Mouse (Mus musculus) CH12.LX (cell line): ENCODE results near the gene Ist1. TPM values are rescaled to one million over a fixed set of nuclear protein-coding genes. Genes with fewer than 3 reads are reported as not detected.

ENCODE experiments used
- DNase-seq: peaks from one replicate; pipeline ENCODE4 v3.0.0-alpha.2; 2013; ENCODE audit errors: extremely low read depth
- H3K27ac ChIP-seq: 2 replicates; pipeline ENCODE4 v1.5.1; 2012; ENCODE audit warnings: low read depth, mild to moderate bottlenecking, control low read depth, moderate library complexity; ENCODE audit not compliant: insufficient read depth
- H3K27me3 ChIP-seq: replicated peaks from 2 replicates; pipeline ENCODE3; 2012; ENCODE audit warnings: inconsistent platforms
- H3K36me3 ChIP-seq, 2 experiments: replicated peaks in 1 of 2; 2 replicates each; pipeline versions ENCODE3 to v1.6.1; 2012; ENCODE audit warnings: inconsistent platforms in 1 of 2, low read length in 1 of 2, mild to moderate bottlenecking in 1 of 2, mixed read lengths in 1 of 2, moderate library complexity in 1 of 2; ENCODE audit not compliant: control insufficient read depth in 1 of 2, insufficient read depth in 1 of 2
- H3K4me1 ChIP-seq, 2 experiments: 2 replicates each; pipeline ENCODE4 v1.6.1; 2012; ENCODE audit warnings: inconsistent platforms in 1 of 2, moderate library complexity in 1 of 2; ENCODE audit not compliant: insufficient read depth in 2 of 2, control insufficient read depth in 1 of 2
- H3K4me2 ChIP-seq: 2 replicates; pipeline ENCODE4 v1.6.1; 2012; ENCODE audit warnings: low read depth, mild to moderate bottlenecking, control low read depth; ENCODE audit not compliant: poor library complexity, insufficient read depth, severe bottlenecking
- H3K4me3 ChIP-seq, 3 experiments: fragments of 150-350 bp in 1 of 3; sonication (generic) in 1 of 3; replicated peaks in 1 of 3; 2 replicates each; pipeline versions ENCODE3 to v1.5.1; 2011 to 2012; ENCODE audit warnings: low read depth in 2 of 3, low read length in 2 of 3, mild to moderate bottlenecking in 2 of 3, moderate library complexity in 2 of 3, control low read depth in 1 of 3, improper control_type of control experiment in 1 of 3, inconsistent platforms in 1 of 3, mixed read lengths in 1 of 3; ENCODE audit not compliant: poor library complexity in 1 of 3
- H3K79me2 ChIP-seq: replicated peaks from 2 replicates; pipeline ENCODE4 v1.6.1; 2012; ENCODE audit warnings: mild to moderate bottlenecking, moderate library complexity; ENCODE audit not compliant: control insufficient read depth, poor library complexity, insufficient read depth, severe bottlenecking; ENCODE audit errors: extremely low read depth
- H3K9ac ChIP-seq: 2 replicates; pipeline ENCODE4 v1.6.1; 2012; ENCODE audit warnings: low read depth, mild to moderate bottlenecking, control low read depth, moderate library complexity; ENCODE audit not compliant: insufficient read depth
- H3K9me3 ChIP-seq: replicated peaks from 2 replicates; pipeline ENCODE3; 2012; ENCODE audit warnings: low read length, inconsistent platforms, mixed read lengths
- BHLHE40 ChIP-seq: IDR thresholded peaks from 2 replicates; pipeline ENCODE4 v1.6.1; 2011; ENCODE audit warnings: mild to moderate bottlenecking, low read depth, low read length, improper control_type of control experiment
- CHD1 ChIP-seq: IDR thresholded peaks from 2 replicates; pipeline ENCODE4 v1.6.1; 2012; ENCODE audit warnings: low read depth, low read length, improper control_type of control experiment, inconsistent platforms
- CHD2 ChIP-seq: IDR thresholded peaks from 2 replicates; pipeline ENCODE4 v1.6.1; 2011; ENCODE audit warnings: low read length, improper control_type of control experiment
- CTCF ChIP-seq, 2 experiments: IDR thresholded peaks in 1 of 2; conservative IDR thresholded peaks in 1 of 2; 2 replicates each; pipeline ENCODE4 v1.5.1; 2011 to 2012; ENCODE audit warnings: low read depth in 2 of 2, low read length in 2 of 2, improper control_type of control experiment in 1 of 2, inconsistent platforms in 1 of 2, mild to moderate bottlenecking in 1 of 2, moderate library complexity in 1 of 2
- E2F4 ChIP-seq: IDR thresholded peaks from 2 replicates; pipeline ENCODE4 v1.6.1; 2011; ENCODE audit warnings: low read depth, low read length, improper control_type of control experiment; ENCODE audit not compliant: insufficient replicate concordance
- ELF1 ChIP-seq: IDR thresholded peaks from 2 replicates; pipeline ENCODE4 v1.6.1; 2014; ENCODE audit warnings: low read depth, mild to moderate bottlenecking, inconsistent platforms, low read length, improper control_type of control experiment
- EP300 ChIP-seq: IDR thresholded peaks from 2 replicates; pipeline ENCODE4 v1.6.1; 2011; ENCODE audit warnings: low read length, improper control_type of control experiment
- ETS1 ChIP-seq: conservative IDR thresholded peaks from 2 replicates; pipeline ENCODE4 v1.6.1; 2012; ENCODE audit warnings: low read depth, mild to moderate bottlenecking, inconsistent platforms, low read length, improper control_type of control experiment, moderate library complexity
- GABPA ChIP-seq: IDR thresholded peaks from 2 replicates; pipeline ENCODE4 v1.6.1; 2012; ENCODE audit warnings: low read depth, low read length, improper control_type of control experiment, inconsistent platforms; ENCODE audit not compliant: insufficient replicate concordance
- HCFC1 ChIP-seq: IDR thresholded peaks from 2 replicates; pipeline ENCODE4 v1.6.1; 2012; ENCODE audit warnings: low read depth, mild to moderate bottlenecking, inconsistent platforms, low read length, improper control_type of control experiment
- IRF4 ChIP-seq: IDR thresholded peaks from 2 replicates; pipeline ENCODE4 v1.6.1; 2014; ENCODE audit warnings: low read depth, mild to moderate bottlenecking, inconsistent platforms, low read length, improper control_type of control experiment
- JUN ChIP-seq: IDR thresholded peaks from 2 replicates; pipeline ENCODE4 v1.6.1; 2011; ENCODE audit warnings: low read depth, mild to moderate bottlenecking, low read length, improper control_type of control experiment, moderate library complexity; ENCODE audit not compliant: insufficient read depth
- JUND ChIP-seq: conservative IDR thresholded peaks from 2 replicates; pipeline ENCODE4 v1.6.1; 2011; ENCODE audit warnings: low read depth, low read length, improper control_type of control experiment
- KAT2A ChIP-seq: IDR thresholded peaks from 2 replicates; pipeline ENCODE4 v1.6.1; 2012; ENCODE audit warnings: low read length, improper control_type of control experiment, inconsistent platforms; ENCODE audit not compliant: insufficient replicate concordance
- MAFK ChIP-seq: IDR thresholded peaks from 2 replicates; pipeline ENCODE4 v1.6.1; 2011; ENCODE audit warnings: low read length, improper control_type of control experiment; ENCODE audit not compliant: insufficient replicate concordance
- MAX ChIP-seq: IDR thresholded peaks from 2 replicates; pipeline ENCODE4 v1.6.1; 2011; ENCODE audit warnings: low read length, improper control_type of control experiment
- MAZ ChIP-seq: IDR thresholded peaks from 2 replicates; pipeline ENCODE4 v1.6.1; 2012; ENCODE audit warnings: low read depth, mild to moderate bottlenecking, inconsistent platforms, low read length, improper control_type of control experiment, moderate library complexity
- MEF2A ChIP-seq: IDR thresholded peaks from 2 replicates; pipeline ENCODE4 v1.6.1; 2014; ENCODE audit warnings: low read depth, mild to moderate bottlenecking, inconsistent platforms, low read length, improper control_type of control experiment, borderline replicate concordance
- MXI1 ChIP-seq: IDR thresholded peaks from 2 replicates; pipeline ENCODE4 v1.6.1; 2011; ENCODE audit warnings: mild to moderate bottlenecking, low read depth, low read length, improper control_type of control experiment
- MYC ChIP-seq: IDR thresholded peaks from 2 replicates; pipeline ENCODE4 v1.6.1; 2011; ENCODE audit warnings: low read depth, mild to moderate bottlenecking, improper control_type of control experiment, low read length
- NELFE ChIP-seq: IDR thresholded peaks from 2 replicates; pipeline ENCODE4 v1.6.1; 2011; ENCODE audit warnings: low read depth, low read length, improper control_type of control experiment
- NRF1 ChIP-seq: IDR thresholded peaks from 2 replicates; pipeline ENCODE4 v1.6.1; 2014; ENCODE audit warnings: low read depth, mild to moderate bottlenecking, inconsistent platforms, low read length, improper control_type of control experiment, moderate library complexity
- PAX5 ChIP-seq: IDR thresholded peaks from 2 replicates; pipeline ENCODE4 v1.6.1; 2012; ENCODE audit warnings: low read length, inconsistent platforms, mixed read lengths
- POLR2A ChIP-seq: IDR thresholded peaks from 2 replicates; pipeline ENCODE4 v1.6.1; 2011; ENCODE audit warnings: low read depth, mild to moderate bottlenecking, improper control_type of control experiment, low read length
- POLR2AphosphoS2 ChIP-seq: IDR thresholded peaks from 2 replicates; pipeline ENCODE4 v1.6.1; 2011; ENCODE audit warnings: low read depth, low read length, improper control_type of control experiment
- RAD21 ChIP-seq: IDR thresholded peaks from 2 replicates; pipeline ENCODE4 v1.6.1; 2011; ENCODE audit warnings: low read depth, mild to moderate bottlenecking, low read length, improper control_type of control experiment, moderate library complexity
- RCOR1 ChIP-seq: conservative IDR thresholded peaks from 2 replicates; pipeline ENCODE4 v1.6.1; 2012; ENCODE audit warnings: low read depth, mild to moderate bottlenecking, inconsistent platforms, low read length, improper control_type of control experiment
- SIN3A ChIP-seq: IDR thresholded peaks from 2 replicates; pipeline ENCODE4 v1.6.1; 2012; ENCODE audit warnings: low read length, improper control_type of control experiment, inconsistent platforms
- SMC3 ChIP-seq: IDR thresholded peaks from 2 replicates; pipeline ENCODE4 v1.6.1; 2011; ENCODE audit warnings: low read depth, low read length, improper control_type of control experiment
- TBP ChIP-seq: conservative IDR thresholded peaks from 2 replicates; pipeline ENCODE4 v1.6.1; 2011; ENCODE audit warnings: low read depth, low read length, improper control_type of control experiment
- TCF12 ChIP-seq: IDR thresholded peaks from 2 replicates; pipeline ENCODE4 v1.6.1; 2014; ENCODE audit warnings: low read depth, mild to moderate bottlenecking, inconsistent platforms, low read length, improper control_type of control experiment
- UBTF ChIP-seq: IDR thresholded peaks from 2 replicates; pipeline ENCODE4 v1.6.1; 2012; ENCODE audit warnings: low read depth, mild to moderate bottlenecking, inconsistent platforms, low read length, improper control_type of control experiment, moderate library complexity
- USF2 ChIP-seq: conservative IDR thresholded peaks from 2 replicates; pipeline ENCODE4 v1.6.1; 2011; ENCODE audit warnings: low read depth, low read length, improper control_type of control experiment
- ZC3H11A ChIP-seq: IDR thresholded peaks from 2 replicates; pipeline ENCODE4 v1.6.1; 2012; ENCODE audit warnings: low read depth, mild to moderate bottlenecking, inconsistent platforms, low read length, improper control_type of control experiment
- ZKSCAN1 ChIP-seq: IDR thresholded peaks from 2 replicates; pipeline ENCODE4 v1.6.1; 2012; ENCODE audit warnings: low read depth, inconsistent platforms, low read length, improper control_type of control experiment, borderline replicate concordance
- ZMIZ1 ChIP-seq: IDR thresholded peaks from 2 replicates; pipeline ENCODE4 v1.6.1; 2012; ENCODE audit warnings: low read depth, mild to moderate bottlenecking, inconsistent platforms, low read length, improper control_type of control experiment
- ZNF384 ChIP-seq: IDR thresholded peaks from 2 replicates; pipeline ENCODE4 v1.6.1; 2012; ENCODE audit warnings: low read depth, low read length, improper control_type of control experiment, inconsistent platforms
- dilution Hi-C: fragments of 300-500 bp; cut with MboI; formaldehyde crosslinking; loops from 2 replicates; pipeline ENCODE4 v1.14.3; 2020; ENCODE audit warnings: low sequenced_read_pairs; ENCODE audit not compliant: extremely low pct_unique_long_range_greater_than_20kb, extremely low pct_ligation_motif_present
- in situ Hi-C: fragments of 300-500 bp; cut with MboI; formaldehyde crosslinking; loops from 3 replicates; pipeline ENCODE4 v1.14.3; 2019; ENCODE audit warnings: low sequenced_read_pairs, low pct_ligation_motif_present, low pct_unique_long_range_greater_than_20kb, mixed read lengths
- polyA plus RNA-seq: library from polyadenylated mRNA; unstranded; fragments of >175 nt; gene quantifications from 2 replicates; pipeline ENCODE4 v1.2.1, GENCODE M21; 2012; ENCODE audit warnings: low read depth; ENCODE audit not compliant: insufficient read length
- total RNA-seq, 2 experiments: library from RNA; depleted of rRNA; stranded (reverse); fragments of 300-350 nt in 1 of 2; fragments of >200 nt in 1 of 2; gene quantifications; 2 replicates each; pipeline ENCODE4 v1.2.3; 2012 to 2014

Ist1 gene
- 38.2 and 38.9 TPM in 2 replicates for total RNA-seq (2012; rRNA removed)
- total RNA-seq (2014; rRNA removed) = 57.2 and 62.2 TPM in 2 replicates
- 49.5 and 53.1 TPM in 2 replicates for polyA plus RNA-seq

DNA sequence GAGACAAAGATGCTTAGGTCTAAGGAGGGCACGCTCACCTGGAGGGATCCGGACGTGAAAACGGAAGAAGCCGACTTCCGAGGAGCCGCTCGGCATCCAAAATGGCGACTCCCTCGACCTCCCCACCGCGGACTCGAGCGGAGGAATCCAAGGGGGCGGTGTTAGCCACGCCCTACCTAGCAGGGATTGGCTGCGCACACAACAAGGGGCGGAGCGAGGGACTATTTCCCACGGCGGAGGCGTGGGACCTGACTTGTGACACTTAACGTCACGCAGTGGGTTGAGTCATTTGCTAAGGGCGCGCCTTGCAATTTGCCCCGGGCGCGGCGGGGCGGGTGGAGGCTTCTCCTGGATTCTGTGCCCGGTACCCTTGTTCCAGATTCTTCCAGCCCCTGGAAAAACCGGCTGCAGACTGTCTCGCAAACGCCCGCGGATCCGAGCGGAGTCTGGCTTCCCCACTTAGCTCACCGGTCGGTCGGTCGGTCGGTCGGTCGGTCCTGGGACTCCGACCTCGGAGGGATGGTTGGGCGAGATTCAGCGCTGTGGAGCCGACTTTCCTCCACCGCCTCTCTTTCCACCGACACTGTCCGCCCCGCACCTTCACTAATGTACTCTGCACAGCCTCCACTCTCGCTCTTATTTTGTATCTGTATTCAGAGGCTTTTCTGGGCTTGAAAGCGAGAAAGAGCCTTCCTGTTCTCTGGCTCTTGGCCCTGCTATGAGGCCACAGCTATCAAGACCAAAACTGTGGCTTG, at the start of gene Ist1:
Ist1 (minus strand) TSS at position 115 of the 755 bp plus-strand sequence.
- peaks cover 11 to 33% of the 10 kb centered on the region in 2 experiments for H3K4me1 ChIP-seq
- H3K4me3 ChIP-seq = peak within 1 kb of the TSS; percentile 92 to 99 (median 98)
- in situ Hi-C loops = no loop called here
- H3K9me3 ChIP-seq = no peaks in the 10 kb centered on the region
- dilution Hi-C loops = no loop called here
- peak within 1 kb of the TSS; percentile 53 for H3K27ac ChIP-seq
- peaks cover 40% of the 10 kb centered on the region for H3K79me2 ChIP-seq
- peaks cover 6% of the 10 kb centered on the region for H3K27me3 ChIP-seq
- H3K4me2 ChIP-seq = peak within 1 kb of the TSS; percentile 94
- peaks cover 2 to 11% of the 10 kb centered on the region in 2 experiments for H3K36me3 ChIP-seq
- DNase-seq = peak; percentile 98
- H3K9ac ChIP-seq = peak within 1 kb of the TSS; percentile 81
- TF ChIP-seq ZKSCAN1 (no peak; the same call in 1 of the 2 replicates), TBP (peak; percentile 95), ZNF384 (no peak), JUND (0 out of 2 replicates have a peak, but pooled peaks have one; percentile 23), POLR2AphosphoS2 (peak; percentile 47; the same call in 1 of the 2 replicates), POLR2A (peak; percentile 94), EP300 (no peak), USF2 (no peak; the same call in 1 of the 2 replicates), ZMIZ1 (peak; percentile 83; the same call in 1 of the 2 replicates), IRF4 (peak; percentile 79), E2F4 (0 out of 2 replicates have a peak, but pooled peaks have one; percentile 29), ZC3H11A (no peak), MAFK (no peak), GABPA (no peak), PAX5 (no peak), CHD1 (no peak; the same call in 1 of the 2 replicates), MXI1 (peak; percentile 82; the same call in 1 of the 2 replicates), NRF1 (peak; percentile 65; the same call in 1 of the 2 replicates), MEF2A (peak; percentile 61), SIN3A (peak; percentile 31; the same call in 1 of the 2 replicates), ETS1 (peak; percentile 37; the same call in 1 of the 2 replicates), UBTF (peak; percentile 69; the same call in 1 of the 2 replicates), HCFC1 (peak; percentile 73), SMC3 (no peak), TCF12 (peak; percentile 94), CHD2 (peak; percentile 88), MAX (peak; percentile 79), ELF1 (peak; percentile 73), JUN (no peak), RAD21 (no peak), CTCF (conservative IDR thresholded peaks at IDR 0.05 in 1 of 2, IDR thresholded peaks at IDR 0.05 in 1 of 2; ENCODE audit: low read depth in 2 of 2, low read length in 2 of 2) (no peak), RCOR1 (0 out of 2 replicates have a peak, but pooled peaks have one; percentile 14), MAZ (peak; percentile 60), NELFE (peak; percentile 93), KAT2A (peak; percentile 96), BHLHE40 (peak; percentile 38), MYC (peak; percentile 66; the same call in 1 of the 2 replicates)
